In genomic region chr13:60312397-60313085, GRCm38 (mm10) we compare ENCODE assay signal across 15 mouse cellular contexts.
DNase-seq lines count a peak whose midpoint lies in the region; ATAC-seq and TF ChIP-seq lines count a peak whose summit lies in the region.
"Had no signal": no experiment of that assay in that cellular context is flagged by ENCODE, and none has a peak within 500 bp of the region (broad histone marks: within the 10 kb centered on the region; RNA-seq: fewer than 3 reads in every experiment).

No protein-coding gene starts in this region.

- TF ChIP-seq CTCF in kidney, postnatal 0 days (IDR thresholded peaks at IDR 0.05; ENCODE audit: low read depth), result peak; percentile 53; the same call in 1 of the 2 replicates
- TF ChIP-seq CTCF in midbrain, postnatal 0 days (IDR thresholded peaks at IDR 0.05), result peak; percentile 54

- no peak for ATAC-seq in kidney, postnatal 0 days (replicated peaks; ENCODE audit: low FRiP score, low read depth)
- no peak for ATAC-seq in midbrain, postnatal 0 days (ENCODE audit: low FRiP score)
- ATAC-seq in midbrain, embryonic 16.5 days, result no peak
- ATAC-seq in activated CD4-positive, CD25-positive, alpha-beta regulatory T cell, adult 4 months, result no peak
- ATAC-seq: forebrain, embryonic 15.5 days; hindbrain, embryonic 16.5 days had no signal

- 67% methylated on average over 7 of the region's 7 CpGs for WGBS in kidney, postnatal 0 days
- 72% methylated on average over 7 of the region's 7 CpGs for WGBS in midbrain, postnatal 0 days
- WGBS in midbrain, embryonic 16.5 days, result 73% methylated on average over 7 of the region's 7 CpGs

- no peak overlapping the region for H3K27ac ChIP-seq in kidney, postnatal 0 days
- no peak overlapping the region for H3K27ac ChIP-seq in midbrain, postnatal 0 days (ENCODE audit: low read depth, low read length)
- H3K27ac ChIP-seq in midbrain, embryonic 16.5 days (ENCODE audit: low read length), result no peak overlapping the region
- H3K27ac ChIP-seq: forebrain, embryonic 15.5 days had no signal

- H3K27me3 ChIP-seq in kidney, postnatal 0 days (ENCODE audit: insufficient read depth, low read length), result no peaks in the 10 kb centered on the region
- H3K27me3 ChIP-seq in midbrain, postnatal 0 days (ENCODE audit: insufficient read depth, low read length), result no peaks in the 10 kb centered on the region
- no peaks in the 10 kb centered on the region for H3K27me3 ChIP-seq in midbrain, embryonic 16.5 days (ENCODE audit: control insufficient read depth, insufficient read depth, low read depth, low read length)
- H3K27me3 ChIP-seq: forebrain, embryonic 15.5 days had no signal

- no peak overlapping the region for H3K4me2 ChIP-seq in kidney, postnatal 0 days (ENCODE audit: low read length)
- H3K4me2 ChIP-seq in midbrain, postnatal 0 days (ENCODE audit: low read depth, low read length, poor library complexity, severe bottlenecking), result no peak overlapping the region
- no peak overlapping the region for H3K4me2 ChIP-seq in midbrain, embryonic 16.5 days (ENCODE audit: low read length)
- H3K4me2 ChIP-seq: forebrain, embryonic 15.5 days had no signal

- peak; percentile 37 for DNase-seq in adrenal gland, postnatal 14 days
- DNase-seq in adrenal gland, postnatal 10 days, result no peak
- DNase-seq in kidney, postnatal 0 days (ENCODE audit: low spot score), result peak; percentile 37
- DNase-seq in kidney, adult 11 months, result no peak
- no peak for DNase-seq in midbrain, postnatal 0 days (ENCODE audit: low spot score)
- no peak for DNase-seq in right cerebral cortex, postnatal 14 days
- DNase-seq: adrenal gland, adult 2 months; gastrocnemius, postnatal 36 days; lung, adult 2 months had no signal

- H3K4me3 ChIP-seq in kidney, postnatal 0 days (replicated peaks; ENCODE audit: low read depth, low read length), result no peak overlapping the region
- H3K4me3 ChIP-seq in midbrain, postnatal 0 days (ENCODE audit: low read depth, low read length), result no peak overlapping the region
- H3K4me3 ChIP-seq in midbrain, embryonic 16.5 days (ENCODE audit: low read depth, low read length), result no peak overlapping the region
- H3K4me3 ChIP-seq: forebrain, embryonic 15.5 days; myocyte had no signal

- H3K4me1 ChIP-seq in kidney, postnatal 0 days (replicated peaks; ENCODE audit: insufficient read depth, low read length), result peaks cover 3% of the 10 kb centered on the region; the same call in 1 of the 2 replicates
- H3K4me1 ChIP-seq in midbrain, postnatal 0 days (ENCODE audit: insufficient read depth, low read length), result no peaks in the 10 kb centered on the region
- H3K4me1 ChIP-seq in midbrain, embryonic 16.5 days (ENCODE audit: control insufficient read depth, insufficient read depth, low read length), result no peaks in the 10 kb centered on the region

- H3K9ac ChIP-seq in kidney, postnatal 0 days (ENCODE audit: low read depth, low read length), result no peak overlapping the region
- no peak overlapping the region for H3K9ac ChIP-seq in midbrain, postnatal 0 days (replicated peaks; ENCODE audit: low read length, poor library complexity, severe bottlenecking)
- H3K9ac ChIP-seq in midbrain, embryonic 16.5 days (ENCODE audit: low read depth, low read length), result no peak overlapping the region
- H3K9ac ChIP-seq: forebrain, embryonic 15.5 days had no signal

- H3K9me3 ChIP-seq in kidney, postnatal 0 days (replicated peaks; ENCODE audit: low read length), result no peaks in the 10 kb centered on the region
- no peaks in the 10 kb centered on the region for H3K9me3 ChIP-seq in midbrain, postnatal 0 days (ENCODE audit: low read length)
- no peaks in the 10 kb centered on the region for H3K9me3 ChIP-seq in midbrain, embryonic 16.5 days (replicated peaks; ENCODE audit: control insufficient read depth, low read length, poor library complexity, severe bottlenecking)
- H3K9me3 ChIP-seq: forebrain, embryonic 15.5 days had no signal

- H3K36me3 ChIP-seq in kidney, postnatal 0 days (ENCODE audit: insufficient read depth, low read length), result no peaks in the 10 kb centered on the region
- H3K36me3 ChIP-seq in midbrain, postnatal 0 days (ENCODE audit: insufficient read depth, low read length), result no peaks in the 10 kb centered on the region
- H3K36me3 ChIP-seq in midbrain, embryonic 16.5 days (ENCODE audit: control insufficient read depth, insufficient read depth, low read length), result no peaks in the 10 kb centered on the region
- H3K36me3 ChIP-seq: forebrain, embryonic 15.5 days; G1E had no signal

Comparison
In these comparisons a context has a peak if more than half of its experiments do, and no peak if none do; other contexts are left out.
1. DNase-seq: peak in adrenal gland, postnatal 14 days (single experiment) and kidney, postnatal 0 days (single experiment); none in adrenal gland, postnatal 10 days (single experiment), kidney, adult 11 months (single experiment), midbrain, postnatal 0 days (single experiment) and right cerebral cortex, postnatal 14 days (single experiment).